ENCODE assay signal across 16 mouse cellular contexts in the genomic region with DNA sequence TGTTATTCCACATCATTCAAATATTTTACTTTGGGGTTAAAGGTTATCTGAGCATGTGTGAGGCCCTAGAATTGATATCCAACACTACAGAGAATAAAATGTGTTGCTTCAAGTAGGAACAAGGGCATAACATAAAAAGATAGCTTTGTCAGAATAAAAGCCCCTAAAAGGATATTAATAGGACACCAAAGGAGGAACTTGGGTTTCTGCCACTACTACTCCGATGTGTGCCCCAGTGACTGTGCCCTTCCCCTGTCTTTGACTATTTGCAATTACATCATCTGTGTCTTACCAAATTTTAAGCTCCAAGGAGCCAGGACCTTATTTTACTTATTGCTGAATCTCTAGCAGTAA. TPM values are rescaled to one million over a fixed set of nuclear protein-coding genes. Genes with fewer than 3 reads are reported as not detected.
A peak's percentile ranks its signal among the peaks of the same experiment; 100 is the strongest.
DNase-seq lines count a peak whose midpoint lies in the region; ATAC-seq and TF ChIP-seq lines count a peak whose summit lies in the region.
"Had no signal": no experiment of that assay in that cellular context is flagged by ENCODE, and none has a peak within 500 bp of the region (broad histone marks: within the 10 kb centered on the region; RNA-seq: fewer than 3 reads in every experiment).

No protein-coding gene starts in this region.

- peaks cover 25% of the 10 kb centered on the region for H3K36me3 ChIP-seq in liver, embryonic 12.5 days
- peaks cover 18% of the 10 kb centered on the region for H3K36me3 ChIP-seq in liver, embryonic 11.5 days (ENCODE audit: control insufficient read depth, insufficient read depth, low read length)
- H3K36me3 ChIP-seq in E14TG2a.4 (ENCODE audit: insufficient read depth, low read length), result peaks cover 31% of the 10 kb centered on the region

- no peak for TF ChIP-seq POLR2A in bone marrow macrophage, adult 2 months (IDR thresholded peaks at IDR 0.05; ENCODE audit: borderline replicate concordance, low read depth, low read length)

- 45% methylated on average over 1 of the region's 1 CpGs for WGBS in liver, embryonic 12.5 days (ENCODE audit: insufficient replicate concordance)
- 60% methylated on average over 1 of the region's 1 CpGs for WGBS in liver, embryonic 11.5 days

- H3K27ac ChIP-seq in liver, embryonic 12.5 days, result no peak overlapping the region
- no peak overlapping the region for H3K27ac ChIP-seq in liver, embryonic 11.5 days (ENCODE audit: low read depth, low read length)
- H3K27ac ChIP-seq in bone marrow macrophage, adult 2 months (ENCODE audit: insufficient read depth, low read depth, low read length), result peak overlapping the region; percentile 88
- H3K27ac ChIP-seq: limb, embryonic 15.5 days; stomach, postnatal 0 days had no signal

- 0 out of 2 replicates have a peak overlapping the region, but pooled peaks have one; percentile 91 for H3K9ac ChIP-seq in liver, embryonic 12.5 days
- no peak overlapping the region for H3K9ac ChIP-seq in liver, embryonic 11.5 days (ENCODE audit: low read depth, low read length)

- no peaks in the 10 kb centered on the region for H3K9me3 ChIP-seq in liver, embryonic 12.5 days (replicated peaks)
- H3K9me3 ChIP-seq in liver, embryonic 11.5 days (ENCODE audit: control insufficient read depth, low read length), result no peaks in the 10 kb centered on the region
- no peaks in the 10 kb centered on the region for H3K9me3 ChIP-seq in E14TG2a.4 (ENCODE audit: low read length)
- H3K9me3 ChIP-seq: limb, embryonic 15.5 days had no signal

- DNase-seq in liver, embryonic 11.5 days (ENCODE audit: low spot score), result no peak
- DNase-seq in kidney, adult 8-10 months, result no peak
- DNase-seq in left cerebral cortex, postnatal 4 days, result no peak
- DNase-seq: adrenal gland, adult 8-10 months; gastrocnemius, postnatal 10 days; kidney, postnatal 4 days had no signal

- H3K4me3 ChIP-seq in liver, embryonic 12.5 days, result no peak overlapping the region; the same call in 1 of the 2 replicates
- H3K4me3 ChIP-seq in liver, embryonic 11.5 days (ENCODE audit: low read depth, low read length), result no peak overlapping the region
- peak overlapping the region; percentile 98; the same call in 1 of the 2 replicates for H3K4me3 ChIP-seq in E14TG2a.4 (replicated peaks; ENCODE audit: low read length)
- peak overlapping the region; percentile 81; the same call in 1 of the 2 replicates for H3K4me3 ChIP-seq in bone marrow macrophage, adult 2 months (ENCODE audit: insufficient read depth, low read length)

- TF ChIP-seq CTCF in E14TG2a.4 (conservative IDR thresholded peaks at IDR 0.05; ENCODE audit: low read length), result no peak
- no peak for TF ChIP-seq CTCF in bone marrow macrophage, adult 2 months (IDR thresholded peaks at IDR 0.05; ENCODE audit: low read depth, low read length)

- H3K27me3 ChIP-seq in liver, embryonic 12.5 days (replicated peaks), result no peaks in the 10 kb centered on the region
- no peaks in the 10 kb centered on the region for H3K27me3 ChIP-seq in liver, embryonic 11.5 days (replicated peaks; ENCODE audit: control insufficient read depth, insufficient read depth, low read length)
- H3K27me3 ChIP-seq in E14TG2a.4 (ENCODE audit: insufficient read depth, low read length), result no peaks in the 10 kb centered on the region
- H3K27me3 ChIP-seq: limb, embryonic 15.5 days; Patski had no signal

- peak overlapping the region; percentile 83 for H3K4me2 ChIP-seq in liver, embryonic 12.5 days
- H3K4me2 ChIP-seq in liver, embryonic 11.5 days, result no peak overlapping the region; the same call in 1 of the 2 replicates

- ATAC-seq in liver, embryonic 12.5 days, result no peak
- ATAC-seq in liver, embryonic 11.5 days (replicated peaks; ENCODE audit: low FRiP score), result no peak
- 0 out of 2 replicates have a peak, but pooled peaks have one; percentile 30 for ATAC-seq in monocyte, adult 5-6 weeks (replicated peaks; ENCODE audit: insufficient number of reproducible peaks, low FRiP score, low TSS enrichment, poor library complexity, severe bottlenecking)
- ATAC-seq: forebrain, embryonic 16.5 days; intestine, postnatal 0 days; Patski had no signal

- H3K4me1 ChIP-seq in liver, embryonic 12.5 days, result peaks cover 28% of the 10 kb centered on the region
- peaks cover 6% of the 10 kb centered on the region for H3K4me1 ChIP-seq in liver, embryonic 11.5 days (replicated peaks; ENCODE audit: control insufficient read depth, insufficient read depth, low read length)
- peaks cover 20% of the 10 kb centered on the region for H3K4me1 ChIP-seq in E14TG2a.4 (replicated peaks; ENCODE audit: low read depth, low read length)
- H3K4me1 ChIP-seq in bone marrow macrophage, adult 2 months (ENCODE audit: control insufficient read depth, insufficient read depth, low read length), result peaks cover 11% of the 10 kb centered on the region

- intact Hi-C loops in left cerebral cortex, postnatal 4 days (cut with DNase I), result loop anchor here (5.0 kb wide), 1 partner anchor 143 kb away; the partner anchor contains the start of gene Rtn4

RNA-seq across cellular contexts. Expression of gene Rps27a, which starts 1.5 kb away (rescaled TPM):
- polyA plus RNA-seq in liver, embryonic 12.5 days (2016; fragmentation: Nextera tagmentation; extraction: Ambion mirVana), result 1,007 and 1,054 TPM in 2 replicates
- polyA plus RNA-seq in liver, embryonic 11.5 days (2014; fragmentation: Nextera tagmentation; extraction: Ambion mirVana), result 1,425 and 1,526 TPM in 2 replicates
- polyA plus RNA-seq in bone marrow macrophage, adult 2 months (2012; ENCODE audit: insufficient read depth, insufficient read length, missing spikeins), result 2,179 and 2,314 TPM in 2 replicates
- total RNA-seq in monocyte, adult 5-6 weeks (2017), result 741 to 1,421 TPM (median 1,167 TPM) in 3 replicates
- 100 to 1,000 TPM; 652 to 712 TPM for total RNA-seq in left cerebral cortex, postnatal 4 days (2021)

RNA-seq across cellular contexts. Expression of gene Clhc1, which starts 1.7 kb away (rescaled TPM):
- 0.21 and 0.23 TPM in 2 replicates for polyA plus RNA-seq in liver, embryonic 12.5 days (2016; fragmentation: Nextera tagmentation; extraction: Ambion mirVana)
- polyA plus RNA-seq in liver, embryonic 11.5 days (2014; fragmentation: Nextera tagmentation; extraction: Ambion mirVana), result 0.10 and 0.12 TPM in 2 replicates
- polyA plus RNA-seq in bone marrow macrophage, adult 2 months (2012; ENCODE audit: insufficient read depth, insufficient read length, missing spikeins), result 1.2 TPM in 1 of 2 replicates, not detected in the other
- 0.21 to 4.8 TPM (median 2.6 TPM) in 3 replicates for total RNA-seq in monocyte, adult 5-6 weeks (2017)
- total RNA-seq in left cerebral cortex, postnatal 4 days (2021), result under 1 TPM in 1 of 2 experiments, not detected in 1; 0.32 TPM
- total RNA-seq: gastrocnemius, postnatal 10 days; heart, postnatal 10 days had no signal
- polyA plus RNA-seq: intestine, postnatal 0 days; stomach, postnatal 0 days had no signal

RNA-seq across cellular contexts. Expression of gene Mtif2, which starts 23.2 kb away (rescaled TPM):
- 36.2 and 37.0 TPM in 2 replicates for polyA plus RNA-seq in liver, embryonic 12.5 days (2016; fragmentation: Nextera tagmentation; extraction: Ambion mirVana)
- polyA plus RNA-seq in liver, embryonic 11.5 days (2014; fragmentation: Nextera tagmentation; extraction: Ambion mirVana), result 38.3 and 44.7 TPM in 2 replicates
- polyA plus RNA-seq in bone marrow macrophage, adult 2 months (2012; ENCODE audit: insufficient read depth, insufficient read length, missing spikeins), result 28.1 and 29.9 TPM in 2 replicates
- 41.4 to 52.9 TPM (median 44.3 TPM) in 3 replicates for total RNA-seq in monocyte, adult 5-6 weeks (2017)
- total RNA-seq in left cerebral cortex, postnatal 4 days (2021), result 10 to 100 TPM; 33.2 to 40.3 TPM

RNA-seq across cellular contexts. Expression of gene Prorsd1, which starts 34.6 kb away (rescaled TPM):
- 31.4 and 32.1 TPM in 2 replicates for polyA plus RNA-seq in liver, embryonic 12.5 days (2016; fragmentation: Nextera tagmentation; extraction: Ambion mirVana)
- 49.2 and 52.0 TPM in 2 replicates for polyA plus RNA-seq in liver, embryonic 11.5 days (2014; fragmentation: Nextera tagmentation; extraction: Ambion mirVana)
- polyA plus RNA-seq in bone marrow macrophage, adult 2 months (2012; ENCODE audit: insufficient read depth, insufficient read length, missing spikeins), result 59.9 and 70.2 TPM in 2 replicates
- total RNA-seq in monocyte, adult 5-6 weeks (2017), result 44.8 to 68.6 TPM (median 53.3 TPM) in 3 replicates
- 1 to 10 TPM; 3.3 to 3.8 TPM for total RNA-seq in left cerebral cortex, postnatal 4 days (2021)

Comparison
In these comparisons a context has a peak if more than half of its experiments do, and no peak if none do; other contexts are left out.
1. H3K4me3 ChIP-seq: peak in E14TG2a.4 (single experiment) and bone marrow macrophage, adult 2 months (single experiment); none in liver, embryonic 12.5 days (single experiment) and liver, embryonic 11.5 days (single experiment).